Mouse (Mus musculus): ENCODE measurements around the gene Gpx7.

DNA sequence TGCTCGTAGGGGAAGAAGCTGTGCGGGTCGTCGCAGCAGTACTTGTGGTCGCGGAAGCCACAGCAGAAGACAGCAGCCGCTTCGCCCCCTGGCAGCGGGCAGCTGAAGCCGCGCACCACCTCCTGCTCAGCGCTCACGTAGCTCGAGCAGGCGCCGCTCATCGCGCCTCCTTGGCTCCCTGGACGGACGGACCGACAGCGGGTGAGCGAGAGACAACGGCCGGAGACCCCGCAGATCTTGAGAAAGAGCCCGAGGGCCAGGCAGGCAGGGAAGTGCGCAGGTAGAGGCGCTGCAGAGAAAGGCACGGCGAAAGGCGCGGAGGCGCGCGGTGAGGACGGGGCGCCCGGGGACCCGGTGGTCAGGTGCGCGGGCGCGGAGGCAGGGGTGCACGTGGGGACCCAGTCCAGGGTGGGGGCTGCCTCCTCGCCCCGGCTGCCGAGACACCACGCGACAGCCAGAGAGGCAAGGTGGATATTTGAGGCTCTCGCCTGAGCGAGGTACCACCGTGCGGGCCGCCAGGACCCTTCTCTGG lies 23.5 kb downstream of the Gpx7 start, which contains the start of gene Shisal2a:
- TF ChIP-seq CTCF (IDR thresholded peaks at IDR 0.05; ENCODE audit: extremely low read depth, insufficient read depth, low read length) = no peak
- TF ChIP-seq POLR2A (IDR thresholded peaks at IDR 0.05; ENCODE audit: extremely low read depth, insufficient read depth, low read length) = no peak

Data from cortical plate, adult 2 months (tissue).